Mouse (Mus musculus) kidney, embryonic 15.5 days (tissue): ENCODE data around the gene B4galt1. TPM values are rescaled to one million over a fixed set of nuclear protein-coding genes. Genes with fewer than 3 reads are reported as not detected.

Source experiments
- ATAC-seq: fragments of 200-750 bp; cut with Nextera tagmentation; replicated peaks from 2 replicates; pipeline ENCODE4 v1.8.0; 2017; ENCODE audit warnings: moderate TSS enrichment; ENCODE audit not compliant: low FRiP score
- H3K27ac ChIP-seq: fragments of 300-500 bp; sonication (generic); 2 replicates; pipeline ENCODE4 v1.5.1; 2015; ENCODE audit warnings: mild to moderate bottlenecking, inconsistent platforms
- H3K27me3 ChIP-seq: fragments of 300-500 bp; sonication (generic); 2 replicates; pipeline ENCODE4 v1.6.1; 2015; ENCODE audit warnings: inconsistent platforms
- H3K36me3 ChIP-seq: fragments of 300-500 bp; sonication (generic); 2 replicates; pipeline ENCODE4 v1.6.1; 2015; ENCODE audit warnings: inconsistent platforms
- H3K4me1 ChIP-seq: fragments of 300-500 bp; sonication (generic); 2 replicates; pipeline ENCODE4 v1.6.1; 2015; ENCODE audit warnings: inconsistent platforms
- H3K4me2 ChIP-seq: fragments of 300-500 bp; sonication (generic); 2 replicates; pipeline ENCODE4 v1.6.1; 2015; ENCODE audit warnings: moderate library complexity, mild to moderate bottlenecking, inconsistent platforms
- H3K4me3 ChIP-seq: fragments of 300-500 bp; sonication (generic); replicated peaks from 2 replicates; pipeline ENCODE4 v1.5.1; 2015; ENCODE audit warnings: mild to moderate bottlenecking, inconsistent platforms
- H3K9ac ChIP-seq: fragments of 300-500 bp; sonication (generic); 2 replicates; pipeline ENCODE4 v1.6.1; 2015; ENCODE audit warnings: mild to moderate bottlenecking, inconsistent platforms
- H3K9me3 ChIP-seq: fragments of 300-500 bp; sonication (generic); replicated peaks from 2 replicates; pipeline ENCODE4 v1.6.1; 2016; ENCODE audit warnings: inconsistent platforms
- WGBS: fragments of 180-500 bp; shearing (Covaris S2); methylation state at CpG from one replicate; pipeline ENCODE4 v1.1.7; 2015; ENCODE audit warnings: mixed read lengths; 5-methylcytosine and 5-hydroxymethylcytosine counted together
- polyA plus RNA-seq: library from polyadenylated mRNA; unstranded; fragments of >200 nt; fragmentation: Nextera tagmentation; extraction: Ambion mirVana; gene quantifications from 2 replicates; pipeline ENCODE4 v1.2.1, GENCODE M21; 2015

Gene B4galt1
- polyA plus RNA-seq, result 46.3 and 46.4 TPM in 2 replicates

- H3K9me3 ChIP-seq, result no peaks in the 10 kb centered on the region
- peak within 1 kb of the TSS; percentile 97 for H3K27ac ChIP-seq
- peak within 1 kb of the TSS; percentile 84 for H3K4me3 ChIP-seq
- ATAC-seq, result peak; percentile 96
- 1% methylated on average over 75 of the region's 83 CpGs for WGBS
- no peaks in the 10 kb centered on the region for H3K36me3 ChIP-seq
- H3K4me2 ChIP-seq, result peak within 1 kb of the TSS; percentile 67
- H3K9ac ChIP-seq, result peak within 1 kb of the TSS; percentile 91
- no peaks in the 10 kb centered on the region for H3K27me3 ChIP-seq
- H3K4me1 ChIP-seq, result peaks cover 33% of the 10 kb centered on the region
Observed at GRCm38 (mm10) chr4:40853565-40854386, at the start of gene B4galt1. Gene B4galt1 (minus strand): TSS chr4:40854005.

GRCm38 (mm10) chr4:40900612-40901011 lies 46.8 kb upstream of the B4galt1 start:
- Histone ChIP-seq H3K9me3 (no peaks in the 10 kb centered on the region), H3K4me2 (no peak overlapping the region), H3K4me3 (no peak overlapping the region), H3K36me3 (no peaks in the 10 kb centered on the region), H3K9ac (no peak overlapping the region), H3K27me3 (no peaks in the 10 kb centered on the region), H3K27ac (no peak overlapping the region), H3K4me1 (0 out of 2 replicates have a peak, but pooled peaks cover 5% of the 10 kb centered on the region)
- WGBS, result 91% methylated on average over 4 of the region's 4 CpGs
- ATAC-seq, result no peak

- H3K9me3 ChIP-seq, result no peaks in the 10 kb centered on the region
- WGBS, result 88% methylated on average over 3 of the region's 3 CpGs
- H3K9ac ChIP-seq, result no peak overlapping the region
- H3K4me3 ChIP-seq, result no peak overlapping the region
- no peaks in the 10 kb centered on the region for H3K27me3 ChIP-seq
- H3K36me3 ChIP-seq, result no peaks in the 10 kb centered on the region
- 0 out of 2 replicates have a peak, but pooled peaks cover 5% of the 10 kb centered on the region for H3K4me1 ChIP-seq
- no peak overlapping the region for H3K27ac ChIP-seq
- no peak overlapping the region for H3K4me2 ChIP-seq
- ATAC-seq, result no peak
Observed at GRCm38 (mm10) chr4:40900071-40900470, 46.3 kb upstream of the B4galt1 start.

- Histone ChIP-seq H3K4me3 (no peak overlapping the region), H3K9ac (no peak overlapping the region), H3K27ac (no peak overlapping the region), H3K4me2 (no peak overlapping the region), H3K27me3 (no peaks in the 10 kb centered on the region), H3K9me3 (no peaks in the 10 kb centered on the region), H3K4me1 (0 out of 2 replicates have a peak, but pooled peaks cover 5% of the 10 kb centered on the region), H3K36me3 (no peaks in the 10 kb centered on the region)
- ATAC-seq, result no peak
- WGBS, result 68% methylated on average over 2 of the region's 2 CpGs
Observed at GRCm38 (mm10) chr4:40899264-40899663, 45.5 kb upstream of the B4galt1 start.

- H3K9ac ChIP-seq, result no peak overlapping the region
- ATAC-seq, result no peak
- no peak overlapping the region for H3K4me2 ChIP-seq
- H3K4me3 ChIP-seq, result no peak overlapping the region
- H3K36me3 ChIP-seq, result no peaks in the 10 kb centered on the region
- no peaks in the 10 kb centered on the region for H3K27me3 ChIP-seq
- H3K9me3 ChIP-seq, result no peaks in the 10 kb centered on the region
- 0 out of 2 replicates have a peak, but pooled peaks cover 5% of the 10 kb centered on the region for H3K4me1 ChIP-seq
- 81% methylated on average over 6 of the region's 6 CpGs for WGBS
- H3K27ac ChIP-seq, result no peak overlapping the region
Observed at GRCm38 (mm10) chr4:40898476-40899044, 44.8 kb upstream of the B4galt1 start.

GRCm38 (mm10) chr4:40895646-40896045 lies 41.8 kb upstream of the B4galt1 start:
- Histone ChIP-seq H3K4me1 (0 out of 2 replicates have a peak, but pooled peaks cover 5% of the 10 kb centered on the region), H3K27me3 (no peaks in the 10 kb centered on the region), H3K9me3 (no peaks in the 10 kb centered on the region), H3K4me2 (no peak overlapping the region), H3K9ac (no peak overlapping the region), H3K36me3 (no peaks in the 10 kb centered on the region), H3K27ac (no peak overlapping the region), H3K4me3 (no peak overlapping the region)
- WGBS, result 89% methylated on average over 2 of the region's 2 CpGs
- no peak for ATAC-seq

GRCm38 (mm10) chr4:40895118-40895517 lies 41.3 kb upstream of the B4galt1 start:
- Histone ChIP-seq H3K4me3 (no peak overlapping the region), H3K9me3 (no peaks in the 10 kb centered on the region), H3K27ac (no peak overlapping the region), H3K27me3 (no peaks in the 10 kb centered on the region), H3K36me3 (no peaks in the 10 kb centered on the region), H3K9ac (no peak overlapping the region), H3K4me1 (0 out of 2 replicates have a peak, but pooled peaks cover 5% of the 10 kb centered on the region), H3K4me2 (no peak overlapping the region)
- no peak for ATAC-seq
- WGBS, result 93% methylated on average over 3 of the region's 3 CpGs

GRCm38 (mm10) chr4:40891206-40891605 lies 37.4 kb upstream of the B4galt1 start:
- no peak for ATAC-seq
- Histone ChIP-seq H3K9ac (no peak overlapping the region), H3K27me3 (no peaks in the 10 kb centered on the region), H3K27ac (no peak overlapping the region), H3K9me3 (no peaks in the 10 kb centered on the region), H3K4me3 (no peak overlapping the region), H3K4me1 (0 out of 2 replicates have a peak, but pooled peaks cover 3% of the 10 kb centered on the region), H3K4me2 (no peak overlapping the region), H3K36me3 (no peaks in the 10 kb centered on the region)
- 78% methylated on average over 5 of the region's 5 CpGs for WGBS

- H3K4me3 ChIP-seq, result no peak overlapping the region
- 85% methylated on average over 4 of the region's 4 CpGs for WGBS
Observed at GRCm38 (mm10) chr4:40889983-40890382, 36.2 kb upstream of the B4galt1 start.

GRCm38 (mm10) chr4:40889252-40889651 lies 35.4 kb upstream of the B4galt1 start:
- Histone ChIP-seq H3K4me2 (no peak overlapping the region), H3K4me3 (no peak overlapping the region), H3K4me1 (peaks cover 7% of the 10 kb centered on the region; the same call in 1 of the 2 replicates), H3K9me3 (no peaks in the 10 kb centered on the region), H3K36me3 (no peaks in the 10 kb centered on the region), H3K9ac (no peak overlapping the region), H3K27ac (no peak overlapping the region), H3K27me3 (no peaks in the 10 kb centered on the region)
- no peak for ATAC-seq
- 14% methylated on average over 3 of the region's 3 CpGs for WGBS

More at GRCm38 (mm10) chr4:40889983-40890382, 36.2 kb upstream of the B4galt1 start:
- no peaks in the 10 kb centered on the region for H3K27me3 ChIP-seq
- no peak overlapping the region for H3K9ac ChIP-seq
- H3K4me1 ChIP-seq, result peaks cover 3% of the 10 kb centered on the region; the same call in 1 of the 2 replicates
- no peak overlapping the region for H3K27ac ChIP-seq
- no peak overlapping the region for H3K4me2 ChIP-seq
- no peaks in the 10 kb centered on the region for H3K9me3 ChIP-seq
- ATAC-seq, result no peak
- H3K36me3 ChIP-seq, result no peaks in the 10 kb centered on the region

- Histone ChIP-seq H3K4me3 (no peak overlapping the region), H3K27ac (no peak overlapping the region), H3K36me3 (no peaks in the 10 kb centered on the region), H3K27me3 (no peaks in the 10 kb centered on the region), H3K4me1 (peaks cover 9% of the 10 kb centered on the region; the same call in 1 of the 2 replicates), H3K4me2 (no peak overlapping the region), H3K9me3 (no peaks in the 10 kb centered on the region), H3K9ac (no peak overlapping the region)
- 61% methylated on average over 11 of the region's 11 CpGs for WGBS
- no peak for ATAC-seq
Observed at GRCm38 (mm10) chr4:40888839-40889238, 35.0 kb upstream of the B4galt1 start.

GRCm38 (mm10) chr4:40885883-40886282 lies 32.1 kb upstream of the B4galt1 start:
- no peaks in the 10 kb centered on the region for H3K27me3 ChIP-seq
- no peak for ATAC-seq
- H3K4me1 ChIP-seq, result peaks cover 9% of the 10 kb centered on the region; the same call in 1 of the 2 replicates
- no peak overlapping the region for H3K4me3 ChIP-seq
- H3K27ac ChIP-seq, result no peak overlapping the region
- H3K9ac ChIP-seq, result no peak overlapping the region
- WGBS, result 65% methylated on average over 4 of the region's 4 CpGs
- no peaks in the 10 kb centered on the region for H3K9me3 ChIP-seq
- H3K4me2 ChIP-seq, result no peak overlapping the region
- no peaks in the 10 kb centered on the region for H3K36me3 ChIP-seq
